Mouse (Mus musculus): ENCODE data around the gene Zbtb7a. TPM values are rescaled to one million over a fixed set of nuclear protein-coding genes. Genes with fewer than 3 reads are reported as not detected.
A peak's percentile ranks its signal among the peaks of the same experiment; 100 is the strongest.

Zbtb7a gene
- polyA plus RNA-seq, 1 experiment from 2014 or later: 19.5 TPM

GRCm38 (mm10) chr10:81120650-81121049 is 14.4 kb upstream of the Zbtb7a start:
- no peak overlapping the region for H3K4me2 ChIP-seq
- H3K4me1 ChIP-seq: no peaks in the 10 kb centered on the region
- WGBS: 83% methylated on average over 7 of the region's 7 CpGs
- no peak overlapping the region for H3K9ac ChIP-seq
- H3K36me3 ChIP-seq: peaks cover 90% of the 10 kb centered on the region
- H3K27me3 ChIP-seq (replicated peaks): no peaks in the 10 kb centered on the region
- ATAC-seq (ENCODE audit: extremely low read depth, insufficient number of reproducible peaks, low FRiP score, low TSS enrichment): no peak
- H3K4me3 ChIP-seq: no peak overlapping the region
- H3K27ac ChIP-seq (replicated peaks): no peak overlapping the region
- H3K9me3 ChIP-seq: no peaks in the 10 kb centered on the region

- Histone ChIP-seq H3K27ac (replicated peaks) (no peak overlapping the region), H3K9me3 (no peaks in the 10 kb centered on the region), H3K4me1 (peaks cover 7% of the 10 kb centered on the region; the same call in 1 of the 2 replicates), H3K4me2 (no peak overlapping the region), H3K4me3 (no peak overlapping the region), H3K36me3 (peaks cover 70% of the 10 kb centered on the region), H3K9ac (no peak overlapping the region), H3K27me3 (replicated peaks) (no peaks in the 10 kb centered on the region)
- WGBS: 68% methylated on average over 2 of the region's 2 CpGs
- no peak for ATAC-seq (ENCODE audit: extremely low read depth, insufficient number of reproducible peaks, low FRiP score, low TSS enrichment)
Observed at GRCm38 (mm10) chr10:81122889-81123288, 12.1 kb upstream of the Zbtb7a start.

GRCm38 (mm10) chr10:81123500-81123899 is 11.5 kb upstream of the Zbtb7a start:
- H3K4me3 ChIP-seq: no peak overlapping the region
- H3K4me1 ChIP-seq: peaks cover 12% of the 10 kb centered on the region
- 79% methylated on average over 11 of the region's 11 CpGs for WGBS
- no peak overlapping the region for H3K4me2 ChIP-seq
- peaks cover 65% of the 10 kb centered on the region for H3K36me3 ChIP-seq
- H3K9me3 ChIP-seq: no peaks in the 10 kb centered on the region
- H3K27ac ChIP-seq (replicated peaks): no peak overlapping the region
- no peak overlapping the region for H3K9ac ChIP-seq
- ATAC-seq (ENCODE audit: extremely low read depth, insufficient number of reproducible peaks, low FRiP score, low TSS enrichment): no peak
- H3K27me3 ChIP-seq (replicated peaks): no peaks in the 10 kb centered on the region

- no peaks in the 10 kb centered on the region for H3K36me3 ChIP-seq
- ATAC-seq (ENCODE audit: extremely low read depth, insufficient number of reproducible peaks, low FRiP score, low TSS enrichment): no peak
- H3K9me3 ChIP-seq: no peaks in the 10 kb centered on the region
- peaks cover 13% of the 10 kb centered on the region for H3K27me3 ChIP-seq (replicated peaks)
- H3K4me1 ChIP-seq: peaks cover 39% of the 10 kb centered on the region
- no peak overlapping the region for H3K27ac ChIP-seq (replicated peaks)
- WGBS: 3% methylated on average over 16 of the region's 16 CpGs
- H3K9ac ChIP-seq: peak overlapping the region; percentile 100
- peak overlapping the region; percentile 96 for H3K4me3 ChIP-seq
- peak overlapping the region; percentile 90 for H3K4me2 ChIP-seq
Observed at GRCm38 (mm10) chr10:81134181-81134587, 836 bp upstream of the Zbtb7a start.

- H3K27ac ChIP-seq (replicated peaks): peak overlapping the region; percentile 99
- peak overlapping the region; percentile 96 for H3K4me3 ChIP-seq
- H3K27me3 ChIP-seq (replicated peaks): peaks cover 13% of the 10 kb centered on the region
- peaks cover 48% of the 10 kb centered on the region for H3K4me1 ChIP-seq
- no peak; the same call in 1 of the 2 replicates for ATAC-seq (ENCODE audit: extremely low read depth, insufficient number of reproducible peaks, low FRiP score, low TSS enrichment)
- peak overlapping the region; percentile 100 for H3K9ac ChIP-seq
- H3K9me3 ChIP-seq: no peaks in the 10 kb centered on the region
- H3K36me3 ChIP-seq: no peaks in the 10 kb centered on the region
- under 1% methylated on average over 60 of the region's 86 CpGs for WGBS
- peak overlapping the region; percentile 90 for H3K4me2 ChIP-seq
Observed at GRCm38 (mm10) chr10:81135831-81136705, 1.0 kb downstream of the Zbtb7a start.

- peak overlapping the region; percentile 99 for H3K27ac ChIP-seq (replicated peaks)
- peaks cover 55% of the 10 kb centered on the region for H3K4me1 ChIP-seq
- peak overlapping the region; percentile 90 for H3K4me2 ChIP-seq
- H3K9me3 ChIP-seq: no peaks in the 10 kb centered on the region
- WGBS: 0% methylated on average over 41 of the region's 50 CpGs
- H3K4me3 ChIP-seq: peak overlapping the region; percentile 96
- peak; percentile 4 for ATAC-seq (ENCODE audit: extremely low read depth, insufficient number of reproducible peaks, low FRiP score, low TSS enrichment)
- H3K27me3 ChIP-seq (replicated peaks): peaks cover 13% of the 10 kb centered on the region
- no peaks in the 10 kb centered on the region for H3K36me3 ChIP-seq
- peak overlapping the region; percentile 100 for H3K9ac ChIP-seq
Observed at GRCm38 (mm10) chr10:81136706-81137231, 1.7 kb downstream of the Zbtb7a start.

- Histone ChIP-seq H3K4me3 (peak overlapping the region; percentile 96), H3K9ac (peak overlapping the region; percentile 100), H3K27ac (replicated peaks) (peak overlapping the region; percentile 99), H3K27me3 (replicated peaks) (peaks cover 13% of the 10 kb centered on the region), H3K4me1 (peaks cover 62% of the 10 kb centered on the region), H3K4me2 (peak overlapping the region; percentile 95), H3K9me3 (no peaks in the 10 kb centered on the region), H3K36me3 (no peaks in the 10 kb centered on the region)
- under 1% methylated on average over 78 of the region's 89 CpGs for WGBS
- ATAC-seq (ENCODE audit: extremely low read depth, insufficient number of reproducible peaks, low FRiP score, low TSS enrichment): peak; percentile 85
Observed at GRCm38 (mm10) chr10:81137252-81138130, 2.5 kb downstream of the Zbtb7a start.

GRCm38 (mm10) chr10:81138131-81138782 is 3.2 kb downstream of the Zbtb7a start:
- ATAC-seq (ENCODE audit: extremely low read depth, insufficient number of reproducible peaks, low FRiP score, low TSS enrichment): no peak

GRCm38 (mm10) chr10:81138821-81139528 is 4.0 kb downstream of the Zbtb7a start:
- H3K9ac ChIP-seq: peak overlapping the region; percentile 94
- peak overlapping the region; percentile 96 for H3K4me3 ChIP-seq
- peaks cover 9% of the 10 kb centered on the region for H3K27me3 ChIP-seq (replicated peaks)
- H3K9me3 ChIP-seq: no peaks in the 10 kb centered on the region
- H3K4me1 ChIP-seq: peaks cover 74% of the 10 kb centered on the region
- WGBS: 56% methylated on average over 11 of the region's 11 CpGs
- peak overlapping the region; percentile 92 for H3K27ac ChIP-seq (replicated peaks)
- peak overlapping the region; percentile 95 for H3K4me2 ChIP-seq
- no peak for ATAC-seq (ENCODE audit: extremely low read depth, insufficient number of reproducible peaks, low FRiP score, low TSS enrichment)
- peaks cover 10% of the 10 kb centered on the region for H3K36me3 ChIP-seq

More at GRCm38 (mm10) chr10:81138131-81138782, 3.2 kb downstream of the Zbtb7a start:
- H3K36me3 ChIP-seq: peaks cover 3% of the 10 kb centered on the region
- peak overlapping the region; percentile 92 for H3K27ac ChIP-seq (replicated peaks)
- H3K9me3 ChIP-seq: no peaks in the 10 kb centered on the region
- H3K4me1 ChIP-seq: peaks cover 69% of the 10 kb centered on the region
- peaks cover 13% of the 10 kb centered on the region for H3K27me3 ChIP-seq (replicated peaks)
- peak overlapping the region; percentile 96 for H3K4me3 ChIP-seq
- H3K4me2 ChIP-seq: peak overlapping the region; percentile 95
- WGBS: under 1% methylated on average over 24 of the region's 24 CpGs
- H3K9ac ChIP-seq: peak overlapping the region; percentile 94

GRCm38 (mm10) chr10:81139529-81139846 is 4.5 kb downstream of the Zbtb7a start:
- Histone ChIP-seq H3K9me3 (no peaks in the 10 kb centered on the region), H3K4me1 (peaks cover 72% of the 10 kb centered on the region), H3K9ac (peak overlapping the region; percentile 94), H3K27ac (replicated peaks) (peak overlapping the region; percentile 63), H3K36me3 (peaks cover 15% of the 10 kb centered on the region), H3K4me3 (peak overlapping the region; percentile 96), H3K27me3 (replicated peaks) (peaks cover 4% of the 10 kb centered on the region), H3K4me2 (peak overlapping the region; percentile 95)
- 77% methylated on average over 4 of the region's 4 CpGs for WGBS
- no peak for ATAC-seq (ENCODE audit: extremely low read depth, insufficient number of reproducible peaks, low FRiP score, low TSS enrichment)

Data from heart, embryonic 13.5 days (tissue).